Mouse (Mus musculus) liver, adult 2 months (tissue): Measurements from ENCODE around the gene Fermt1. TPM values are rescaled to one million over a fixed set of nuclear protein-coding genes. Genes with fewer than 3 reads are reported as not detected.

Experiments
- DNase-seq: peaks from one replicate; pipeline ENCODE4 v3.0.0-alpha.2; 2011; ENCODE audit warnings: low read depth, low spot score; ENCODE audit errors: extremely low read depth
- H3K27ac ChIP-seq: fragments of 200-500 bp; replicated peaks from 2 replicates; pipeline ENCODE4 v1.5.1; 2012; ENCODE audit warnings: low read depth, mild to moderate bottlenecking, control low read depth, inconsistent platforms, low read length; ENCODE audit not compliant: insufficient read depth
- H3K27me3 ChIP-seq: fragments of 200-500 bp; 2 replicates; pipeline ENCODE4 v1.6.1; 2012; ENCODE audit warnings: mild to moderate bottlenecking, moderate library complexity, low read length, inconsistent platforms; ENCODE audit not compliant: control insufficient read depth, insufficient read depth
- H3K36me3 ChIP-seq: fragments of 200-500 bp; 2 replicates; pipeline ENCODE4 v1.6.1; 2012; ENCODE audit warnings: low read length, inconsistent platforms; ENCODE audit not compliant: control insufficient read depth, insufficient read depth
- H3K4me1 ChIP-seq: fragments of 200-500 bp; 2 replicates; pipeline ENCODE4 v1.6.1; 2011; ENCODE audit warnings: low read length; ENCODE audit not compliant: control insufficient read depth, insufficient read depth
- H3K4me3 ChIP-seq: fragments of 200-500 bp; 2 replicates; pipeline ENCODE4 v1.5.1; 2011; ENCODE audit warnings: low read depth, mild to moderate bottlenecking, control low read depth, low read length, moderate library complexity; ENCODE audit not compliant: insufficient read depth
- H3K79me2 ChIP-seq: fragments of 200-500 bp; 2 replicates; pipeline ENCODE4 v1.6.1; 2012; ENCODE audit warnings: inconsistent platforms, mild to moderate bottlenecking, low read length, moderate library complexity; ENCODE audit not compliant: control insufficient read depth, insufficient read depth
- H3K9ac ChIP-seq: fragments of 200-500 bp; 2 replicates; pipeline ENCODE4 v1.6.1; 2012; ENCODE audit warnings: low read depth, mild to moderate bottlenecking, control low read depth, inconsistent platforms, low read length
- CTCF ChIP-seq: fragments of 200-500 bp; IDR thresholded peaks from 2 replicates; pipeline ENCODE4 v1.5.1; 2011; ENCODE audit warnings: low read depth, low read length, control low read depth
- POLR2A ChIP-seq: fragments of 200-500 bp; IDR thresholded peaks from 2 replicates; pipeline ENCODE4 v1.6.1; 2011; ENCODE audit warnings: low read length, control low read depth; ENCODE audit not compliant: insufficient read depth; ENCODE audit errors: extremely low read depth
- WGBS: fragments of 180-500 bp; shearing (Covaris S2); methylation state at CpG from one replicate; pipeline ENCODE4 v1.1.7; 2018; 5-methylcytosine and 5-hydroxymethylcytosine counted together
- polyA plus RNA-seq: library from polyadenylated mRNA; depleted of rRNA; stranded (reverse); fragments of >200 nt; gene quantifications from 2 replicates; pipeline ENCODE4 v1.2.3, GENCODE M21; 2012
- total RNA-seq: library from RNA; depleted of rRNA; stranded (reverse); fragments of >200 nt; gene quantifications from 2 replicates; pipeline ENCODE4 v1.2.3, GENCODE M21; 2014

Gene Fermt1
- total and polyA plus RNA-seq, 2 experiments, result 0.28 to 0.38 TPM

GRCm38 (mm10) chr2:132943596-132943995 lies 2.1 kb downstream of the Fermt1 start:
- no peaks in the 10 kb centered on the region for H3K79me2 ChIP-seq
- H3K9ac ChIP-seq, result no peak overlapping the region
- no peak for DNase-seq
- no peak overlapping the region for H3K27ac ChIP-seq
- 45% methylated on average over 9 of the region's 9 CpGs for WGBS
- no peaks in the 10 kb centered on the region; the same call in 1 of the 2 replicates for H3K4me1 ChIP-seq
- H3K4me3 ChIP-seq, result no peak overlapping the region
- H3K27me3 ChIP-seq, result peaks cover 12% of the 10 kb centered on the region
- no peaks in the 10 kb centered on the region for H3K36me3 ChIP-seq
- TF ChIP-seq CTCF (no peak), POLR2A (no peak)

DNA sequence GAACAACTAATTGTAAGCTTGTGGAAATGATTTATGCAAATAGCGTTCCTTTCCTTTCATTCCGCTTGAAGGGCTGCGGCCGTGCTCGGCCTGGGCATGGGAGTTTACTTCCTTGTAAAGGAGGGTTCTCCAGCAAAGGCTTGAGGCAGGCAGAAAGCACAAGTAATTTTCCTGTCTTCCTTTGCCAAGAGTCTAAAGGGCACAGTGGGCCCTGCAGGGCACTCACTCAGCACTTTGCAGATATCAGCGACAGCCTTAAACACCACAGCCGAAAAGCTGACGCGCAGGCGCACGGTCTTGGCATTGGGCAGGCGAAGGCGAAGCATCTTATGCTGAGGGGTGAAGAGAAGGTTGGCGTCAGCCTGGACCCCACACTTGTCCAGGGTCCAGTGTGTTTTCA lies 6.7 kb downstream of the Fermt1 start:
- no peak for DNase-seq
- Histone ChIP-seq H3K4me1 (no peaks in the 10 kb centered on the region), H3K9ac (no peak overlapping the region), H3K4me3 (no peak overlapping the region), H3K79me2 (no peaks in the 10 kb centered on the region), H3K36me3 (no peaks in the 10 kb centered on the region), H3K27me3 (no peaks in the 10 kb centered on the region; the same call in 1 of the 2 replicates), H3K27ac (no peak overlapping the region)
- WGBS, result 88% methylated on average over 14 of the region's 14 CpGs
- TF ChIP-seq CTCF, result no peak
- TF ChIP-seq POLR2A, result no peak

DNA sequence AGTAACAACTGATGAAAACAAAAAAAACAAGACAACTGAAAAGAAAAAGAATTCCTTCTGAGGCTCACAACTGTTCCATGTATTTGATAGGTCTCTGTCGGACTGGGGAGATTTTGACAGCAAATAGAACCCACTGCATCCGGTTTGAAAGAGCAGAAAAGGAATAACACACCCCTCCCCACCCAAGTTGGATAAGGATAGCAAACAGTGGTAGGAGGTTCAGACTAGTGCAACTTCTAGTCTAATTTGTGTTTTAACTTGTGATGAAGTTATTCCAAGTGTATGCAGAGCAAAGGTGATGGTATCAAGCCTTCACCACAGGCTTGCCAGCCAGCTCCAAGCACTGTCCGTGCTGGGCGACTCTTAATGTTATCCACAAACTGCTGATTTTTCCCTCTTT lies 9.5 kb downstream of the Fermt1 start:
- DNase-seq, result no peak
- H3K27ac ChIP-seq, result no peak overlapping the region
- H3K36me3 ChIP-seq, result no peaks in the 10 kb centered on the region
- TF ChIP-seq POLR2A (no peak), CTCF (no peak)
- no peak overlapping the region for H3K9ac ChIP-seq
- no peaks in the 10 kb centered on the region for H3K79me2 ChIP-seq
- H3K27me3 ChIP-seq, result no peaks in the 10 kb centered on the region
- H3K4me1 ChIP-seq, result no peaks in the 10 kb centered on the region
- WGBS, result 66% methylated on average over 4 of the region's 4 CpGs
- no peak overlapping the region for H3K4me3 ChIP-seq

GRCm38 (mm10) chr2:132934711-132935110 lies 11.0 kb downstream of the Fermt1 start:
- H3K4me3 ChIP-seq, result no peak overlapping the region
- no peak overlapping the region for H3K27ac ChIP-seq
- no peaks in the 10 kb centered on the region for H3K79me2 ChIP-seq
- DNase-seq, result no peak
- TF ChIP-seq CTCF, result no peak
- no peaks in the 10 kb centered on the region for H3K27me3 ChIP-seq
- no peaks in the 10 kb centered on the region for H3K36me3 ChIP-seq
- H3K9ac ChIP-seq, result no peak overlapping the region
- WGBS, result 92% methylated on average over 4 of the region's 4 CpGs
- no peaks in the 10 kb centered on the region for H3K4me1 ChIP-seq

DNA sequence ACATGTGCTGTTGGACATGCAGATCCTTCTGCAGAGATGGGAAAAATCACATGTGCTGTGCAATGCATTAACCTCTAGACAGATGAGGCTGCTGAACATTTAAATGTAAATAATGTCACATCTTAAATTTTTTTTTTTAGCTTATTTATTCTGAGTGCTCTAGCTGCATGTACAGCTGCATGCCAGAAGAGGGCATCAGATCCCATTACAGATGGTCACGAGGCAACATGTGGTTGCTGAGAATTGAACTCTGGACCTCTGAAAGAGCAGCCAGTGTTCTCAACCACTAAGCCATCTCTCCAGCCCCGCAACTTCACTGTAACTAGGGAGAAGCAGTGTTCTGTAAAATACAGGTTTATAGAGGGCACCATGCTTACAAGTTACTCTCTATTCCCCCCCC lies 11.6 kb downstream of the Fermt1 start:
- no peak for TF ChIP-seq POLR2A

DNA sequence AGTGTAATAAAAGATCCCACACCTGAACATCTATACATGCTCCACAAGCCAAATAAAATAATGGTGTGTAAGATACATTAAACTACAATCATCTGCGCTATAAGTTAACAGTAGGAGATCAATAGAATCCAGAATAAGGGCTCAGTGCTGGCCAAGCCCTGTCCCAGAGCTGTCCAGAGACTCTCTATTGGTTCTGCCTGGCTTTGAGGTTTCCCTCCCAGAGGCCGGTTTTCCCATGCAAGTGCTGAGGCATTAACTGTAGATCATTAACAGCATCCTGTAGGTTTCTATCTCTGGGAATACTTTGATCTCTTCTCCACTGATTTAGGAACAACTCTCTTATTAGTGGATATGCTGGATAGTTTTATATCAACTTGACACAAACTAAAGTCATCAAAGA lies 16.7 kb downstream of the Fermt1 start:
- WGBS, result 70% methylated on average over 2 of the region's 2 CpGs

More for the DNA sequence above, 11.6 kb downstream of the Fermt1 start:
- Histone ChIP-seq H3K9ac (no peak overlapping the region), H3K4me3 (no peak overlapping the region), H3K79me2 (no peaks in the 10 kb centered on the region), H3K36me3 (no peaks in the 10 kb centered on the region), H3K27ac (no peak overlapping the region), H3K27me3 (no peaks in the 10 kb centered on the region), H3K4me1 (no peaks in the 10 kb centered on the region)
- 76% methylated on average over 2 of the region's 2 CpGs for WGBS
- DNase-seq, result no peak

More for the DNA sequence above, 16.7 kb downstream of the Fermt1 start:
- Histone ChIP-seq H3K27me3 (no peaks in the 10 kb centered on the region), H3K9ac (no peak overlapping the region), H3K36me3 (no peaks in the 10 kb centered on the region), H3K4me1 (no peaks in the 10 kb centered on the region), H3K79me2 (no peaks in the 10 kb centered on the region), H3K27ac (no peak overlapping the region), H3K4me3 (no peak overlapping the region)
- DNase-seq, result no peak
- TF ChIP-seq POLR2A, result no peak
- TF ChIP-seq CTCF, result no peak
